Mouse (Mus musculus): Measurements from ENCODE around the gene Slc17a7.

DNA sequence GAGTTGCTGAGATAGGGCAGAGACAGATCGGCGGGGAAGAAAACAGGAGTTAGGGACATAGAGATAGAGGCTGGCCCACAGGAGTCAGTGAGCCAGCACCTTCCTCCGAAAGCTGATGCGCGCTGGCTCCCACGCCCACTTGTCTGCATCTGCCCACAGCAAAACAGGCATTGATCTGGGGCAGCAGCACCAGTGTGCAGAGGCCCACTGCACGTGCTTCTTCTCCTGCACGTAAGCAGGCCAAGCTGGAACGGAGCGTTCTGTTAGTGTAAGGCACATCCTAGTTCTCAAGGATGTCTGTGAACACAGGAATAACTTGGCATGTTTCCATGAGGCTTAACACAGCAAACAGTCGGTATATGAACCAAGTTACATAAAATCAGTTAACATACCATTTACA lies 35.2 kb downstream of the Slc17a7 start:
- TF ChIP-seq CTCF (IDR thresholded peaks at IDR 0.05; ENCODE audit: extremely low read depth, insufficient read depth, insufficient read length, insufficient replicate concordance) (no peak), POLR2A (IDR thresholded peaks at IDR 0.05; ENCODE audit: low read depth, low read length) (no peak)

Measured in spleen, adult 2 months (tissue).